Mouse (Mus musculus): ENCODE results near the gene Rbbp6.

DNA sequence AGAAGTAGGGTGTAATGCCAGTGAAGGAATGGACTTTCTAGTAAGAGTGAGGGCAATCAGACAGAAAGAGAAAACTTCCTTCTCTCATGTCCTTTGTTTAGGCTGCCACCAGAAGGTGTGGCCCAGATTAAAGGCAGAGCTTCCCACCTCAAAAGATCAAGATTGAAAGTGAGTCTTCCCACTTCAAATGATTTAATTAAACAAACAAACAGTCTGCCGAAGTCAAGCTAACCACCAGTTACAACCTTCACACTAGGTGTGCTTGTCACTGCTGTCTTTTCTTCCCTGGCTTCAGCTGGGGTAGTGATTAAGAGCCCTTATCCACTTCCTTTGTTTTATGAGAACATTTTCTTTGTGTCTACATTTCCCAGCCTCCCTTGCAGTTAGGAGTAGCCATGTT, 33.3 kb upstream of the Rbbp6 start:
- TF ChIP-seq CHD2 (IDR thresholded peaks at IDR 0.05; ENCODE audit: low read depth, low read length) (no peak), ZNF384 (IDR thresholded peaks at IDR 0.05; ENCODE audit: low read depth, low read length) (no peak)

Data from ES-E14 (cell line).